Mouse (Mus musculus): ENCODE measurements around the gene Wdr86.

DNA sequence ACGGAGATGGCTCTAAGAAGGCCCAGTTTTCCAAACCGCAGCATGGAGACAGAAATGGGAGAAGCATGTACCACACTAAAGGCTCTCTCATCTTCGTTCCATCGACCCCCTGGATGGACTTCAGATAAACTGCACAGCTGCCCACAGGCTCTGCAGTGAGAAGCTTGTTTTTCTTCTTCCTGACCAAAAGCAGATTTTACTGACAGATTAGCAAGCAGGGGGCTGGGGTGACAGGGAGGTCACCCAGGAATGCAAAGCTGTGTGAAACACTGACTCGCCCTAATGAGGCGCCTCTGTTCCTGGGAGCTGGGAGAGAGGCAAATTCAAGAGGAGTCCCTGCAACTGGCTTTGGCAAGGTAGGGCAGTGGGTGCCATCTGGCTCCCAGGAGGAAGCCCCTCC lies 17.0 kb upstream of the Wdr86 start:
- no peak for TF ChIP-seq POLR2A (IDR thresholded peaks at IDR 0.05; ENCODE audit: insufficient read depth, low read depth, low read length)
- TF ChIP-seq CTCF (IDR thresholded peaks at IDR 0.05; ENCODE audit: insufficient read depth, low read depth, low read length), result no peak

Data from olfactory bulb, adult 2 months (tissue).